In genomic region chr11:106612209-106612960, GRCm38 (mm10) we compare ENCODE assay signal across 8 mouse cellular contexts. TPM values are rescaled to one million over a fixed set of nuclear protein-coding genes. Genes with fewer than 3 reads are reported as not detected.
A peak's percentile ranks its signal among the peaks of the same experiment; 100 is the strongest.
DNase-seq lines count a peak whose midpoint lies in the region; ATAC-seq lines count a peak whose summit lies in the region.

No protein-coding gene starts in this region.

- no peaks in the 10 kb centered on the region for H3K9me3 ChIP-seq in hindbrain, embryonic 14.5 days (ENCODE audit: control insufficient read depth, low read length)

- no peaks in the 10 kb centered on the region for H3K36me3 ChIP-seq in hindbrain, embryonic 14.5 days (replicated peaks; ENCODE audit: control insufficient read depth, insufficient read depth)

- intact Hi-C loops in left cerebral cortex, postnatal 10 days (cut with DNase I), result loop anchor here (5.0 kb wide), 1 partner anchor 110 kb away; no protein-coding TSS in a partner anchor

- peak overlapping the region; percentile 99 for H3K4me3 ChIP-seq in hindbrain, embryonic 14.5 days (replicated peaks; ENCODE audit: low read length)

- H3K4me2 ChIP-seq in hindbrain, embryonic 14.5 days (replicated peaks), result peak overlapping the region; percentile 82

- WGBS in hindbrain, embryonic 14.5 days, result under 1% methylated on average over 55 of the region's 67 CpGs

- H3K9ac ChIP-seq in hindbrain, embryonic 14.5 days, result peak overlapping the region; percentile 91

- H3K4me1 ChIP-seq in hindbrain, embryonic 14.5 days (replicated peaks; ENCODE audit: control insufficient read depth, insufficient read depth, low read length), result peaks cover 19% of the 10 kb centered on the region

- peak; percentile 25 to 41 for DNase-seq in spleen, adult 18-20 months
- DNase-seq in spleen, adult 12 weeks (ENCODE audit: low spot score), result no peak
- DNase-seq in cerebellum, postnatal 25 days, result peak; percentile 67 to 72
- DNase-seq in frontal cortex, postnatal 25 days (ENCODE audit: low spot score in 2 of 2), result peak; percentile 24 to 34
- no peak for DNase-seq in hindbrain, embryonic 14.5 days (ENCODE audit: low spot score)
- DNase-seq in left cerebral cortex, postnatal 10 days (ENCODE audit: extremely low spot score in 1 of 2, low spot score in 2 of 2), result peak; percentile 13 to 75
- peak; percentile 44 for DNase-seq in skeletal muscle tissue, adult 2 months (ENCODE audit: low read depth, low spot score)

- ATAC-seq in hindbrain, embryonic 14.5 days (ENCODE audit: low FRiP score), result no peak; the same call in 1 of the 2 replicates
- peak; percentile 28 for ATAC-seq in megakaryocyte, adult 5-6 weeks (ENCODE audit: poor library complexity, severe bottlenecking)

- no peaks in the 10 kb centered on the region for H3K27me3 ChIP-seq in hindbrain, embryonic 14.5 days (ENCODE audit: control insufficient read depth, insufficient read depth, low read length)

- peak overlapping the region; percentile 82 for H3K27ac ChIP-seq in hindbrain, embryonic 14.5 days

RNA-seq across cellular contexts. Expression of gene Tex2, which starts 0.8 kb away (rescaled TPM):
- 40.1 and 41.4 TPM in 2 replicates for polyA plus RNA-seq in hindbrain, embryonic 14.5 days (2014; fragmentation: Nextera tagmentation; extraction: Ambion mirVana)
- 10 to 100 TPM; 86.8 to 91.8 TPM for total RNA-seq in left cerebral cortex, postnatal 10 days (2021)
- 27.4 and 30.3 TPM in 2 replicates for total RNA-seq in megakaryocyte, adult 5-6 weeks (2015)
- 39.8 and 43.5 TPM in 2 replicates for total RNA-seq in megakaryocyte, adult 5-6 weeks (2017)

Comparison
In these comparisons a context has a peak if more than half of its experiments do, and no peak if none do; other contexts are left out.
1. DNase-seq: peak in spleen, adult 18-20 months (2 of 2), cerebellum, postnatal 25 days (2 of 2), frontal cortex, postnatal 25 days (2 of 2), left cerebral cortex, postnatal 10 days (2 of 2) and skeletal muscle tissue, adult 2 months (single experiment); none in spleen, adult 12 weeks (single experiment) and hindbrain, embryonic 14.5 days (single experiment).